Mouse (Mus musculus) brown adipose tissue, adult 24 weeks (tissue): ENCODE results near the gene Racgap1. TPM values are rescaled to one million over a fixed set of nuclear protein-coding genes. Genes with fewer than 3 reads are reported as not detected.

Experiments used
- polyA plus RNA-seq: library from polyadenylated mRNA; stranded (reverse); fragments of >200 nt; gene quantifications from 2 replicates; pipeline ENCODE4 v1.2.4, GENCODE M21; 2012; ENCODE audit not compliant: missing spikeins, insufficient read depth, insufficient read length

The Racgap1 gene
- polyA plus RNA-seq, 1 experiment = 1.9 TPM

Other genes with a start within 250 kb of the Racgap1 start
- gene Nckap5l, start 193.9 kb downstream of the Racgap1 start, polyA plus RNA-seq = 1.1 and 1.9 TPM in 2 replicates
- 3.3 and 8.0 TPM in 2 replicates for gene Bcdin3d, start 176.9 kb downstream of the Racgap1 start, polyA plus RNA-seq
- not detected in 2 replicates for gene Faim2, start 123.5 kb downstream of the Racgap1 start, polyA plus RNA-seq
- gene Aqp2, start 72.6 kb downstream of the Racgap1 start, polyA plus RNA-seq = 1.1 TPM in 1 of 2 replicates, not detected in the other
- gene Aqp5, start 60.9 kb downstream of the Racgap1 start, polyA plus RNA-seq = not detected in 2 replicates
- not detected in 2 replicates for gene Aqp6, start 50.3 kb downstream of the Racgap1 start, polyA plus RNA-seq
- not detected in 2 replicates for gene Asic1, start 18.7 kb upstream of the Racgap1 start, polyA plus RNA-seq
- 14.9 and 17.4 TPM in 2 replicates for gene Smarcd1, start 50.5 kb upstream of the Racgap1 start, polyA plus RNA-seq
- gene Gm17349, start 53.8 kb upstream of the Racgap1 start, polyA plus RNA-seq = not detected in 2 replicates
- 4,943 and 5,428 TPM in 2 replicates for gene Gpd1, start 65.9 kb upstream of the Racgap1 start, polyA plus RNA-seq
- 189 and 242 TPM in 2 replicates for gene Cox14, start 74.0 kb upstream of the Racgap1 start, polyA plus RNA-seq
- 16.6 and 18.9 TPM in 2 replicates for gene Cers5, start 121.2 kb upstream of the Racgap1 start, polyA plus RNA-seq
- 9.0 and 18.3 TPM in 2 replicates for gene Lima1, start 223.8 kb upstream of the Racgap1 start, polyA plus RNA-seq